Mouse (Mus musculus) stomach, embryonic 15.5 days (tissue): ENCODE measurements at regions not wholly inside any gene's neighbourhood (a gene's known extent, or its start where the extent isn't known, plus 50 kb on each side); places are given as distances from the start of the nearest gene placed in this dataset.

Experiments used
- ATAC-seq: fragments of 200-750 bp; cut with Nextera tagmentation; 2 replicates; pipeline ENCODE4 v1.8.0; 2017; ENCODE audit warnings: low read depth, moderate number of reproducible peaks, moderate TSS enrichment; ENCODE audit not compliant: insufficient read depth, low FRiP score
- H3K27ac ChIP-seq: fragments of 300-500 bp; sonication (generic); 2 replicates; pipeline ENCODE4 v1.5.1; 2015; ENCODE audit warnings: mild to moderate bottlenecking, inconsistent platforms
- H3K27me3 ChIP-seq: fragments of 300-500 bp; sonication (generic); replicated peaks from 2 replicates; pipeline ENCODE4 v1.6.1; 2015; ENCODE audit warnings: inconsistent platforms
- H3K36me3 ChIP-seq: fragments of 300-500 bp; sonication (generic); 2 replicates; pipeline ENCODE4 v1.6.1; 2015; ENCODE audit warnings: inconsistent platforms
- H3K4me1 ChIP-seq: fragments of 300-500 bp; sonication (generic); 2 replicates; pipeline ENCODE4 v1.6.1; 2015; ENCODE audit warnings: inconsistent platforms
- H3K4me2 ChIP-seq: fragments of 300-500 bp; sonication (generic); 2 replicates; pipeline ENCODE4 v1.6.1; 2015; ENCODE audit warnings: mild to moderate bottlenecking, inconsistent platforms
- H3K4me3 ChIP-seq: fragments of 300-500 bp; sonication (generic); replicated peaks from 2 replicates; pipeline ENCODE4 v1.5.1; 2015; ENCODE audit warnings: inconsistent platforms
- H3K9ac ChIP-seq: fragments of 300-500 bp; sonication (generic); 2 replicates; pipeline ENCODE4 v1.6.1; 2015; ENCODE audit warnings: inconsistent platforms
- H3K9me3 ChIP-seq: fragments of 300-500 bp; sonication (generic); 2 replicates; pipeline ENCODE4 v1.6.1; 2016; ENCODE audit warnings: inconsistent platforms
- WGBS: fragments of 180-500 bp; shearing (Covaris S2); methylation state at CpG from one replicate; pipeline ENCODE4 v1.1.7; 2015; 5-methylcytosine and 5-hydroxymethylcytosine counted together

GRCm38 (mm10) chr13:58716584-58716983, 89.8 kb upstream of the Ntrk2 start:
- 86% methylated on average over 1 of the region's 1 CpGs for WGBS
- no peak overlapping the region for H3K4me2 ChIP-seq
- no peaks in the 10 kb centered on the region for H3K9me3 ChIP-seq
- H3K4me3 ChIP-seq, result no peak overlapping the region
- no peaks in the 10 kb centered on the region for H3K4me1 ChIP-seq
- no peak overlapping the region for H3K9ac ChIP-seq
- no peaks in the 10 kb centered on the region for H3K36me3 ChIP-seq
- H3K27me3 ChIP-seq, result no peaks in the 10 kb centered on the region
- ATAC-seq, result no peak
- H3K27ac ChIP-seq, result no peak overlapping the region

- H3K9me3 ChIP-seq, result no peaks in the 10 kb centered on the region
- H3K36me3 ChIP-seq, result no peaks in the 10 kb centered on the region
- ATAC-seq, result no peak
- H3K27me3 ChIP-seq, result no peaks in the 10 kb centered on the region
- no peak overlapping the region for H3K4me3 ChIP-seq
- no peak overlapping the region for H3K27ac ChIP-seq
- no peak overlapping the region for H3K4me2 ChIP-seq
- no peaks in the 10 kb centered on the region for H3K4me1 ChIP-seq
- H3K9ac ChIP-seq, result no peak overlapping the region
- 31% methylated on average over 6 of the region's 6 CpGs for WGBS
Observed at GRCm38 (mm10) chr13:58730500-58731105, 75.8 kb upstream of the Ntrk2 start.

GRCm38 (mm10) chr13:58732776-58733175, 73.6 kb upstream of the Ntrk2 start:
- Histone ChIP-seq H3K9me3 (no peaks in the 10 kb centered on the region), H3K27ac (no peak overlapping the region), H3K36me3 (no peaks in the 10 kb centered on the region), H3K4me3 (no peak overlapping the region), H3K9ac (no peak overlapping the region), H3K4me1 (no peaks in the 10 kb centered on the region), H3K4me2 (no peak overlapping the region), H3K27me3 (no peaks in the 10 kb centered on the region)
- ATAC-seq, result no peak
- 62% methylated on average over 3 of the region's 3 CpGs for WGBS

- no peak overlapping the region for H3K4me2 ChIP-seq
- H3K9me3 ChIP-seq, result no peaks in the 10 kb centered on the region
- H3K4me1 ChIP-seq, result no peaks in the 10 kb centered on the region
- 76% methylated on average over 6 of the region's 6 CpGs for WGBS
- no peak overlapping the region for H3K4me3 ChIP-seq
- ATAC-seq, result no peak
- no peaks in the 10 kb centered on the region for H3K36me3 ChIP-seq
- H3K9ac ChIP-seq, result no peak overlapping the region
- no peaks in the 10 kb centered on the region for H3K27me3 ChIP-seq
- H3K27ac ChIP-seq, result no peak overlapping the region
Observed at GRCm38 (mm10) chr13:58733615-58734014, 72.8 kb upstream of the Ntrk2 start.

GRCm38 (mm10) chr13:58735577-58735976, 70.8 kb upstream of the Ntrk2 start:
- 24% methylated on average over 6 of the region's 6 CpGs for WGBS

GRCm38 (mm10) chr13:58740731-58741130, 65.6 kb upstream of the Ntrk2 start:
- H3K27me3 ChIP-seq, result no peaks in the 10 kb centered on the region
- H3K9ac ChIP-seq, result no peak overlapping the region
- H3K27ac ChIP-seq, result no peak overlapping the region
- H3K4me1 ChIP-seq, result no peaks in the 10 kb centered on the region
- WGBS, result 65% methylated on average over 7 of the region's 7 CpGs
- no peak overlapping the region for H3K4me2 ChIP-seq
- ATAC-seq, result no peak
- no peaks in the 10 kb centered on the region for H3K9me3 ChIP-seq
- no peak overlapping the region for H3K4me3 ChIP-seq
- H3K36me3 ChIP-seq, result no peaks in the 10 kb centered on the region

More at GRCm38 (mm10) chr13:58735577-58735976, 70.8 kb upstream of the Ntrk2 start:
- Histone ChIP-seq H3K4me2 (no peak overlapping the region), H3K4me1 (no peaks in the 10 kb centered on the region), H3K27ac (no peak overlapping the region), H3K9ac (no peak overlapping the region), H3K27me3 (no peaks in the 10 kb centered on the region), H3K4me3 (no peak overlapping the region), H3K36me3 (no peaks in the 10 kb centered on the region), H3K9me3 (no peaks in the 10 kb centered on the region)
- ATAC-seq, result no peak

GRCm38 (mm10) chr13:58746056-58746455, 60.3 kb upstream of the Ntrk2 start:
- no peak for ATAC-seq
- 81% methylated on average over 3 of the region's 3 CpGs for WGBS
- Histone ChIP-seq H3K4me2 (no peak overlapping the region), H3K27ac (no peak overlapping the region), H3K9ac (no peak overlapping the region), H3K9me3 (no peaks in the 10 kb centered on the region), H3K27me3 (no peaks in the 10 kb centered on the region), H3K4me1 (no peaks in the 10 kb centered on the region), H3K36me3 (no peaks in the 10 kb centered on the region), H3K4me3 (no peak overlapping the region)

GRCm38 (mm10) chr13:58747685-58748084, 58.7 kb upstream of the Ntrk2 start:
- WGBS, result 78% methylated on average over 6 of the region's 6 CpGs
- Histone ChIP-seq H3K36me3 (no peaks in the 10 kb centered on the region), H3K9me3 (no peaks in the 10 kb centered on the region), H3K4me3 (no peak overlapping the region), H3K9ac (no peak overlapping the region), H3K4me2 (no peak overlapping the region), H3K27me3 (no peaks in the 10 kb centered on the region), H3K4me1 (no peaks in the 10 kb centered on the region), H3K27ac (no peak overlapping the region)
- ATAC-seq, result no peak

- Histone ChIP-seq H3K27ac (no peak overlapping the region), H3K36me3 (no peaks in the 10 kb centered on the region), H3K9ac (no peak overlapping the region), H3K4me3 (no peak overlapping the region), H3K4me1 (no peaks in the 10 kb centered on the region), H3K9me3 (no peaks in the 10 kb centered on the region), H3K4me2 (no peak overlapping the region), H3K27me3 (no peaks in the 10 kb centered on the region)
- 57% methylated on average over 6 of the region's 6 CpGs for WGBS
- no peak for ATAC-seq
Observed at GRCm38 (mm10) chr13:58756125-58756524, 50.2 kb upstream of the Ntrk2 start.
